Mouse (Mus musculus) c-Kit-positive CD71-positive TER-119-negative erythroid progenitor cells, embryonic 14.5 days (primary cell): ENCODE results near the gene Smarcc1.

Experiments
- DNase-seq: peaks from one replicate; pipeline ENCODE4 v3.0.0-alpha.2; 2013; ENCODE audit warnings: low read depth

Gene Smarcc1

GRCm38 (mm10) chr9:110230395-110231071, 113.0 kb downstream of the Smarcc1 start:
- DNase-seq = no peak

- DNase-seq = peak; percentile 20
These were observed 117.5 kb downstream of the Smarcc1 start for GRCm38 (mm10) chr9:110234962-110235361.

GRCm38 (mm10) chr9:110243221-110243833, 125.8 kb downstream of the Smarcc1 start, which contains the start of gene Cspg5:
Gene Cspg5 (plus strand): TSS chr9:110243783.
- DNase-seq = no peak

- DNase-seq = no peak
These were observed 127.0 kb downstream of the Smarcc1 start for GRCm38 (mm10) chr9:110244567-110244888.

- DNase-seq = no peak
These were observed 127.5 kb downstream of the Smarcc1 start for GRCm38 (mm10) chr9:110244889-110245589.

- peak; percentile 34 for DNase-seq
These were observed 128.2 kb downstream of the Smarcc1 start for GRCm38 (mm10) chr9:110245590-110246320.

GRCm38 (mm10) chr9:110246321-110246640, 128.8 kb downstream of the Smarcc1 start:
- no peak for DNase-seq

GRCm38 (mm10) chr9:110247049-110247448, 129.5 kb downstream of the Smarcc1 start:
- no peak for DNase-seq

GRCm38 (mm10) chr9:110248861-110249260, 131.4 kb downstream of the Smarcc1 start:
- DNase-seq = no peak

- DNase-seq = no peak
These were observed 132.5 kb downstream of the Smarcc1 start for GRCm38 (mm10) chr9:110249823-110250543.

GRCm38 (mm10) chr9:110250776-110251175, 133.3 kb downstream of the Smarcc1 start:
- DNase-seq = no peak

GRCm38 (mm10) chr9:110255407-110256019, 138.0 kb downstream of the Smarcc1 start:
- DNase-seq = no peak

- DNase-seq = no peak
These were observed 141.1 kb downstream of the Smarcc1 start for GRCm38 (mm10) chr9:110258646-110259045.

GRCm38 (mm10) chr9:110259118-110259517, 141.6 kb downstream of the Smarcc1 start:
- no peak for DNase-seq

- no peak for DNase-seq
These were observed 145.7 kb downstream of the Smarcc1 start for GRCm38 (mm10) chr9:110263181-110263580.

GRCm38 (mm10) chr9:110264991-110265390, 147.5 kb downstream of the Smarcc1 start:
- no peak for DNase-seq

GRCm38 (mm10) chr9:110268416-110268815, 150.9 kb downstream of the Smarcc1 start:
- DNase-seq = no peak

- no peak for DNase-seq
These were observed 154.8 kb downstream of the Smarcc1 start for GRCm38 (mm10) chr9:110272330-110272729.

GRCm38 (mm10) chr9:110273507-110273906, 156.0 kb downstream of the Smarcc1 start:
- DNase-seq = no peak

GRCm38 (mm10) chr9:110275882-110276281, 158.4 kb downstream of the Smarcc1 start:
- DNase-seq = no peak

GRCm38 (mm10) chr9:110277431-110277881, 159.9 kb downstream of the Smarcc1 start:
- DNase-seq = no peak
